Mouse (Mus musculus) neutrophil, adult 5-6 weeks (primary cell): ENCODE data around the gene R3hdm2. TPM values are rescaled to one million over a fixed set of nuclear protein-coding genes. Genes with fewer than 3 reads are reported as not detected.

ENCODE experiments used
- ATAC-seq: fragments of 151-379, 151-347 bp; 2 replicates; pipeline ENCODE4 v1.8.0; 2017; ENCODE audit warnings: mild to moderate bottlenecking, moderate TSS enrichment; ENCODE audit not compliant: insufficient number of reproducible peaks, poor library complexity, low FRiP score, severe bottlenecking; ENCODE audit errors: extremely low read depth
- total RNA-seq: library from RNA; stranded (forward); fragments of 200-1000 nt; gene quantifications from 2 replicates; pipeline ENCODE4 v1.2.3, GENCODE M21; 2017

R3hdm2 gene
- total RNA-seq, 1 experiment from 2014 or later, result 67.4 TPM

DNA sequence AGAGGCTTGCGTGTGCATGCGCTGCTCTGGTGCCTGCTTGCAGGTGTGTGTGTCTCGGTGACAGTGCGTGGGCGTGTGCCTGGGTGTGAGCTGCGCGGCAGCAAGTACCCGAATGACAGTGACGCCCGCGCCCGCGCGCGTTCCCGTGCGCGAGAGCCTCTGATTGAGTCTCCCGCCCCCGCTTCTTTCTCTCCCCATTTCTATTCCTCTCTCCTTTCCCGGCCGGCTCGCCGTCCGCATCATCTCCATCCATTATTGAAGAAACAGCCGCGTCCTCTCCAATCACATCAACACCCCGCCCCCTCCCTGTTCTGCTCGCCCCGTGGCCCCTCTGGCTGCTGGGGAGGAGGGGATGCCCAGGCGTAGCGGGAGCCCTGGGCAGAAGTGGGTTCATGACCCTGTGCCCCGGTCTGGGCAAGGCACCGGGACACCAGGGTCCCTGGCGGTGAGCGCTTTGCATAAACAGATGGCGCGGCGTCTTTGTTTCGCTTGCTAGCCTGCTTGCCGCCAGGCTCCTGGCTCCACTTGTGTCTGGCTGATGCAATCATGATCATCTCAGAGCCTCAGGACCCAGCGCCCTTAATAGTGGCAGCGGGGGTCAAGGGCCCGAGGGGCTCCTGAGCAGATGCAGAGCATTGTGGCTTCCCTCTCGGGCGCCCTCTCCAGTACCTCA is 131.6 kb downstream of the R3hdm2 start:
- ATAC-seq, result no peak

DNA sequence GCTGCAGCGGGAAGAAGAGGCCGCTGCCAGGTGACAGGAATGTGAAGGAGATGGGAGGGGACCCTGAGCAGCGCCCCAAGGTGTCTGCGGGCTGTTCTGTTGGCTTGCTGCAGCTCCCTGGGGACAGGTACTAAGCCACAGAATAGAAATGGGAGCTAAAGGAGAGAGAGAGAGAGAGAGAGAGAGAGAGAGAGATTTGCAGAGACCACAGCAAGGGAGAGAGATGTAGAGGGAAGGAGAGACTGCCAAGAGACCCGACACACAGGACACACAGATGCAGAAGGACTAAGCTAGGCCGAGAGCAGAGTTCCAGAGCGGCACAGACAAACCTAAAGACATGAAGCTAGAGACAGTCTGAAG is 132.2 kb downstream of the R3hdm2 start:
- ATAC-seq, result no peak

DNA sequence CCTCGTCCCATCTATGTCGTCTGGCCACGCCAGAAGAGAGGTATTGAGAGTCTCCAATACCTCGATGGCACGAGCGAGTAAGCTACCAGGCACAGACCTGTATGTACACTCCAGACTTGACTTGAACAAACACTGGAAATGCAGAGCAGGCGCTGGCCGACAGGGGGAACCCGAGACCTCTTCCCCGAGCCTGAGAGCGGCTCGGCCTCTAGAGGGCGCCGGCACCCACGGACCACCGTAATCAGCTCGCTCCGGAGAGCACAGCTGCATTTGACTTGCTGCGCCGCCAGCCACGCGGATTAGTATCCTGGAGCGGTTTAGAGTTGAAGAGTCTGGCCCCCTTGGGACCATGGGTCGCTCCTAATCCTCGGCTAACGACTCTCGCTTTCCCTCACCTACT is 132.7 kb downstream of the R3hdm2 start:
- peak; percentile 78 for ATAC-seq

DNA sequence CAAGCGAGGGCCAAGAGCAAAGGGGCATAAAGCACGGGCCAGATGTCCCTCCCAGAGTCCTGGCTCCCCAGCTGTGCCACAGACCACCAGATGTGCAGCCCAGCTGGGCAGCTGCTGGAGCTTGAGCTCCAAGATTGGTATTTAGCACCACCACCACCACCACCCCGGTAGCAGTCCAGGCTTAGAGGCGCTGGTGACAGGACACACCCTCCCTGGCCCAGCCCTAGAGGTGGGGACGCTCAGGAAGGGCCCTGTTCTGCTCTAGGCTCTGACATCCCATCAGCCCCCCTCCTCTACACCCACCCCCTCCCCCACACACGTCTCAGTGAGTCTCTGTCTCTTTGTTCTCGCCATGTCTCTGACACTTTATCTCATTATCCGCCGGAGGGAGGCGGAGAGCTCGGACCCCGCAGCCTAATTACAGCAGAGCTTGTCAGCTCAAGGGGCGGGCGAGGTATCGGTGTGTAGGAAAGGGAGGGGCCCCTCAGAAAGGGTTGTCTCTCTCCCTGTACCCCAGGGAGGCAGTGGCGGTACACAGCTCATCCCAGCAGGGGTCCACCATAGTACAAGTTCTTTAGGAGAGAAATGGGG is 133.5 kb downstream of the R3hdm2 start:
- no peak for ATAC-seq

DNA sequence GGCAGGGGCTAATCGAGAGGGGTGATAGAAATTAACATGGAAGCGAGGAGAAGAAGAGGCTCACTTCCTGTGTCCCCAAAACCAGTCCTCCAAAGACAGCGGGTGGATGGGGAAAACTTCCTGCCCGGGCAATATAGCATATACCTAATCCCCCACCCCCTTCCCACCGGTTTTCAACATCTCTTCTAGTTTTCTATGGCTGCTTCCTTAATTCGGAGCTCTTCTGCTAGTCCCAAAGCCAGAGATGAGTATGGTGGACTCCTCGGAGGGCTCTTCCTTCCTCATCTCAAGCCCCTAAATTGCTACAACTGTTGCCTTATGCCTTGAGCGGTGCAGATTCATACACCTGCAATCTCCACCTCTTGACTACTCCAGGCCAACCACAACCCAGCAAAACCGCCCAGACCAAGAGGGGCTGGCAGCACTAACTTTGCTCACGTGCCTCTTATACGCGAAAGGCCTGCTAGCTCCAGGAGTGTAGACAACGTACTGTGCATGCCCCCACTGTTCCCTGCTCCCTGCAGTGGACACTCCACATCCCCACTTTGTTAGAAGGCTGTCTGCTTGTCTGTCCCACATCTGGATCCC is 134.1 kb downstream of the R3hdm2 start:
- no peak for ATAC-seq

DNA sequence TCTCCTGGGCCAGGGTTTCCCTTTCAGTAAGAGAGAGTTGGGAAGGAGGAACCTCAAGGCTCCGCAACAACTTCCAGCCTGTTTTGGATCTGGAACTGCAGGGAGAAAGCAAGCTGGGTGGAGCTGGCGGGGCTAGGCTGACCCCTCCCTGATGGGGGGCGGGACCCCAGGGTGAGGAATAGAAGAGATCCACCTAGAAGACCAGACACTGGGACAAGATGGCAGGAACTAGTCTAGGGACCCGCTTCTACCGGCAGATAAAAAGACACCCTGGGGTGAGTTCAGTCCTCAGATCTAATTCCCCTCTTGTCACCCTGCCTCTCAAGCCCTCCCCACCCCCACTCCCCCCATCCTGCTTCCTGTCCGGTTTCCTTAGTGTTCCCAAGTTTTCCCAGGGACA is 134.6 kb downstream of the R3hdm2 start, which contains the start of gene Ndufa4l2:
Gene Ndufa4l2 (plus strand): TSS at position 204 of the 400 bp plus-strand sequence.
- no peak for ATAC-seq

DNA sequence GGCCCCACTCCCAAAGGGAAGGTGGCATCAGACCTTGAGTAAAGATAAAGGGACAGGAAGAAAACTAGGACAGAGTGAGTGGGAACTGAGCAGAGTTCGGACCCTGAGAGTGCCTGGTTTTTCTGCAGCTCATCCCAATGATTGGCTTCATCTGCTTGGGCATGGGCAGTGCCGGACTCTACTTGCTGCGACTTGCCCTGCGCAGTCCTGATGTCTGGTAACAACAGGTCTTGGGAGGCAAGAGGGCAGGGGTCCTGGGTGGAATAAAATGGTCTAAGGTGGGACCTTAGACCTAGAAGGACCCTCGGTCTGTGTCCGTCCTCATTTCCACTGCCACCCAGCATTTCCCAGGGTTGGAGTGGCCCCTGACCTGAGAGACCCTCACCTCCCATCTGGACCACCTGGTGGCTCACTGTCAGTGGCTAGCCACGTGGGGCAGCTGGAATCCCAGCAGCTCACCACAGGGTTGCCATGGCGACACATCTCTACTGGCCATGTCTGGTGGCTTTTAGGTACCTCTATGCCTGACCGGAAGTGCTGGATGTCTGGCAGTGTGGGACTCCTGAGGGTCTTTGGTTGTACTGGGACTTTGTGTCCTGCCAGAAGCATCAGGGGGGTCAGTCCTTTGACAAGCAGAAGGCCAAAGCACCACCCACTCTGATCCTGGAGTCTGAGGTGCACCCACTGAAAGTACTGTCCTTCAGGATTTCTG is 135.3 kb downstream of the R3hdm2 start:
- no peak for ATAC-seq

DNA sequence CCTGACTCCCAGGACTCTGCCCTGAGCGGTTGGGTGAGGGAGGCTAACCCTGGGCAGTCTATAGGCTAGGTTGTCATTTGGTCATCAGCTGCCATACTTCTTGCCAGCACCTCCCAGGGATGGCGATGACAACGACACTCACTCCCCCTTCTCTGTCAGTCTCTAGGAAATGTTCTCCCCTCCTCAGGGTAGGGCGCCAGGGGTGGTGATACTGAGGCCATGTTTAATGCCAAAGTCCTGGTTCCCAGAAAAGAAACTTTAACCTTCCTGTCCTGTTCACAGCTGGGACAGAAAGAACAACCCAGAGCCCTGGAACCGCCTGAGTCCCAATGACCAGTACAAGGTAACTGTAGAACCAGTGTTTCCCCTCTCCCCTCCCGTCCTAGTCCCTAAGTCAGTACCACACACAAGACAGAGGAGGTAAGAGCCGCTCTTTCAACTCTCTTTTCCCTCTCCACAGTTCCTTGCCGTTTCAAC is 135.9 kb downstream of the R3hdm2 start:
- no peak for ATAC-seq

DNA sequence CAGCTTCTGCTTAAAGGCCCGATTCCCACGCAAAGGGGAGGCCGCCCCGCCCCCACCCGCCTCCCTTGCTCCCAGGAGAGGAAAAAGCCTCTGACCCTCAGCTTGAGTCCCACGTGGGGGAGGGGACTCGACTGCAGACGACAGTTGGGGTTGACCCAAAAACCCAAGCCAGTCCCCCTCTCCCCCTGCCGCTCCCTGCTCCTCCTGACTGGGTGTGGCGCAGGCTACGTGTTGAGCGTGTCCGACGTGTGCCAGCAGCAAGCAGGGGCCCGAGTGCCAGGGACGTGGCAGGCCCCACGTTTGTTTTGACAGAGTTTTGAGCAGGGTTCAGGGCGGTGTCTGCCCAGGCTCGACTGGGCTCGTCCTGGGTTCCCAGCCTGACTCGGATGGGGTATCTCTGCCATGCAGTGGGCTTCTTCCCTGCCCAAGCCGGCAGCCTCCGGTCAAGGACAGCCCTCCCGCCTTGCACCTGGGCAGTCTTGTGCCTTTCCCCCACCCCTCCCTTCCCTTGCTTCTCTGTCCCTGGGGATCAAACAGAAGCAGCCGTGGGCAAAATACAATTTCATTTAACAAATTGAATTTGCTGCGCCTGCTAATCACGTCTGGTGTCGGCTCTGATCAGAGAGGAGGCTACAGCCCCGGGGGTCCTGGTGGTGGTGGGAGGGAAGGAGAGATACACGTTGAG is 136.6 kb downstream of the R3hdm2 start:
- ATAC-seq, result no peak

DNA sequence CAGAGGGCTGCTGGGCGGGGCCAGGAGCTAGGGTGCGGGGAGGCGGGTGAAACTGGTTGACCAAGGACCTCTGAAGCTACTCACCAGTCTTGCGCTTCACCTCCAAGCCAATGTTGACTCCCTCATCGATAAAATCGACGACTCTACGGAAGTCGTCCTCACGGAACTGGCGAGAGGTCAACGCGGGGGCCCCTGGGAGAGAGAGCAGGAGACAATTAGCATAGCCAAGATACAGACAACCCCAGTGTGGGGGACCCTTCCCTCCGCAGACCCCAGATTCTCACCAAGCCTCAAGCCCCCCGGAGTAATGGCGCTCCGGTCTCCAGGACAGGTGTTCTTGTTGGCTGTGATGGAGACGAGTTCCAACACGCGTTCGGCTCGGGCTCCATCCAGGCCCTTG is 137.8 kb downstream of the R3hdm2 start:
- no peak for ATAC-seq

DNA sequence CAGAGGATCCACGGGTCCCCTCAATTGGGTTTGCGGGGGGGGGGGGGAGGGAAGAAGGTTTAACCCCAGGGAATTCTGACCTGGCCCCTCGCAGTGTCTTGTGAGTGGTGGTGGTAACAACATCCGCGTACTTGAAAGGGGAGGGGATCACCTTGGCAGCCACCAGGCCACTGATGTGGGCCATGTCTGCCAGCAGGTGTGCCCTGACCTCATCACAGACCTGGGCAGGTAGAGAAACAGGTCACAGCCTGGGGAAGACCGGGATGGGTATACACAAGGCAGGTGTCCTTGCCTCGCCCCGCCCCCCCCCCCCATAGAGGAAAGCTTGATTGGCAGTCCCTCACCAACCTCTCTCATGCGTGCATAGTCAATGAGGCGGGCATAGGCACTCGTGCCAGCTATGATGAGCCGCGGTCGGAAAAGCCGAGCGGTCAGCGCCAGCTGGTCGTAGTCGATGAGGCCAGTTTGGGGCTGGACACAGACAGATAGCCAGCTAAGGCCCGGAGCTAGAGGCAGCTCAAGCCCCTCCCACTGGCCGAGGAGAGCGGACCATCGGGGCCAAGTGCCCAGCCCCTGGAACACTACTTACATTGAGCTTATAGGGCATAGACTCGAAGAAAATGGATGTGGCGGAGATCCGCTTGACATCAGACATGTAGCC is 139.0 kb downstream of the R3hdm2 start:
- no peak for ATAC-seq

DNA sequence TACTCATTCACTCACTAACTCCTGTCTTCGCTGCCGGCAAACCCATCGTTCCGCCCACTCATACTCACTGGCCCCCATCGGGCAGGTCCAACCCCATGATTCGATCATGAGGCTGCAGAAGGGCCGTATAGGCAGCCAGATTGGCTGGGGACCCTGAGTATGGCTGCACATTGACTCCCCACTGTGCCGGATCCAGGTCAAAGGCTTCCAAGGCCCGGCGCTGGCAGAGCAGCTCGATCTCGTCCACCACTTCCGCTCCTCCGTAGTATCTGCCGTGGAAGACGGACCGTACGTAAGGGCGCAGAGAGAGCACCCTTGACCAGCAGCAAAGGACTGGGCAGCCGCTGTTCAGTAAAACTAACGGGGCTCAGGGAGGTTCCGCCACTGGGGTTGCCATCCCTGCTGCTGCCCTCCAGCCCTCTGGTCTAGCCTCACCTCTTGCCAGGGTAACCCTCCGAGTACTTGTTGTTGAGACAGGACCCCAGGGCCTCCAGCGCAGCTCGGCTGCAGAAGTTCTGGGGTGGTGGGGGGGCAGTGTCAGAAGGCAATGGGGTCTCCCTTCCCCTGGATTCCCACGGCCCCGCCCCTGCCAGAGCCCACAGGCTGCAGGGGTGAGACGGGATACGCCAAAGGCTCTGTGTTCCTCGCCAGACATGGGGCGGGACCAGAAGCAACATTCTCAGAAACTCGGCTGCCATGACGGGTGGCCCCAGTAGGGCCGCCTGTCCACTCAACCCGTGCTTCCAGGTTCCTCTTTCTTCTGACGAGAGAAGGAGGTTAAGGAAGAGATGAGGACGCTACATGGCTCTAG is 140.0 kb downstream of the R3hdm2 start:
- no peak for ATAC-seq

DNA sequence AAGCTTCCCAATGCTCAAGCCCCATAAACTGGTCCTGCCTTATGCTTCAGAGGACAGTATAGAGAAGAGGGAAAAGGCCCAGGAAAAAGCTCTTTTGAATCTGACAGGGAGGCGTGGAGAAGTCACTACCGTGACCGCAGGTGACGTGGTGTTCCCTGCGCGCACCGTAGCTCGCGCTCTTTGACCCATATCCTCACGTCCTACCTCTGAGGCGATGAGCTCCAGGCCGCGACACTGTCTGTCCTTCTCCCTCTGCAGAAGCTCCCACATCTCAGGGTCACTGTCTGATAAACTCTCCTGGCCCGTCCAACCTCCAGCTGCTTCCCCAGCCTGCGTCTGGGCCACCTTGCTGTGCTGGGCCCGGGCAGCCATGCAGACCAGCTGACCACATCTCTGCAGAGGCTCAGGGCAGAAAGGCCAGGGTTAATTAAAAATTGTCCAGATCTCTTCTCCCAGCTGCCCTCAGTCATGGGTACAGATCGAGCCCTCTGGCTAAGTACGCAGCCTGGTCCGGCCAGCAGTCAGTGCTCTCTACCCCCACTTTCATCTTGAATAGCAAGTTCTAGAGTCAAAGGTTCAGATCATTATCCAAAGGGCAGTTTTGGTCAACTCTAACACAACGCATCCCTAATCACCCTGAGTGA is 140.7 kb downstream of the R3hdm2 start:
- ATAC-seq, result no peak

DNA sequence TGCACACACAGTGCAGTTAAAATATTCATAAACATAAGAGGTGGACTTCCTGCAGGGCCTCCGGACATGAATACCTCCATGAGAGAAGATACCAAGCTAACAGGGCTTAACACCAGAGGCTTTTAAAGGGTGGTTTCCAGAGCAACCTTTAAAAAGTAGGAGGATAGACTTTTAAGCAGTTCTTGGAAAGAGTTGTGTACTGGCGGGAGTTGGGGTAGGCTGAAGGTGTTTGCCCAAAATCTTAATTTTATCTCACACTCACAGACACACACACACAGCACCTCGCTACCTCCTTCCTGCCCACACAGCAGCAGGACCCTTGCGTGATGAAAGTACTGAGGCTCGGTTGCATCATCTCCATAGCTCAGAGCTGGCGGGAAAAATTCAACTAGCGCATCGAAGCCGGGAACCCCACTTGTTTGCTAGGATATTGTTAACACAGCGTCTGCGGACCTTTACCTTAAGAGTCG is 141.5 kb downstream of the R3hdm2 start:
- no peak for ATAC-seq

DNA sequence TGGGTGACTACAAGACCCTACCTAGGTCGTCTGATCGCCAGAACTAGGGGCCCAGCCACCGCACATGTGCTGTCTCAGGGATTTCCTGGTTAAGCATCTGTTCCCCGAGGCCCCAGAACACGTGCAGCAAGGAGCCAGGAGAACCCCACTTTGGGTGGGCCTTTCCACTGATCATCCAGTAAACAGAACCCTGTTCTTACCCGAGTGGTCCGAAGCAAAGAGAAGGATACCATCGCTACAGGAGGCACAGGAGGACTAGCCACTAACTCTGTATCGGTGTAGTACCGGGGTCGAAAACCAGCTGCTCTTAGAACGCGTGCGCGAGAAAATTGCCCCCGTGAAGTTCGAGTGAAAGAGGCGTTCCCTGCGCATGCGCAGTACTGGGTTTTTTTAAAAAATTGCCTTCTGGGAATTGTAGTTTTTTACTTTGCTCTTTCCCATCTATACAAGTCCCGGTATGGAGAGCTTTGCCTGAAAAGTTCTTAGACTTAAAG is 142.0 kb downstream of the R3hdm2 start, which contains the start of gene Shmt2:
Gene Shmt2 (minus strand): TSS at position 357 of the 494 bp plus-strand sequence.
- ATAC-seq, result 0 out of 2 replicates have a peak, but pooled peaks have one; percentile 27

DNA sequence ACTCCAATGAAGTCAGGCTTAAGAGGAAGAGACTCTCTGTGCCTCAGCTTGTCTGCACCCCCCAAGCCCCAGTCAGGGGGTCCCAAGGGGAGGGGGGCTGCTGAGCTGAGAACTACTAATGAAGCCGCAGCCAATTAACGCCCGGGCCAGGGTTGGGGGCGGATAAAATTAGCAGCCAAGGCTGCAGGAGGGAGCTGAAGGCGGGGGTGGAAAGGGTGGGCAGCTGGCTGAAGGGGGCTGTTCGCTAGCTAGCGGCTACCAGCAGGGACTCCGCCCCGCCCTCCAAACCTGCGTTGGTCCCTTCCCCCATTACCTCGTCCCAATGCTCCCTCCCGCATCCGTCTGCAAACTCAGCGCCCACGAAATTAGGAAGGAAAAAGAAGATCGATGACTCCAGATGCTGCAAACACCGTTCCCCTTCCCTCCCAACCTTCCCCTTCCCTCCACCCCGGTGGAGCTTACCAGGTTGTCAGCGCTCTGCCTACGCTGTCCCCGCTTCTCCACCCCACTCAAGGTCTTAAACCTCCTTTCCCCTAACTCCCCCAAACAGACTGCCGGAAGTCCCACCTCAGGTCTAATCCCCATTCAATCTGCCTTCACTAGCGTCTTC is 144.6 kb downstream of the R3hdm2 start:
- no peak for ATAC-seq

DNA sequence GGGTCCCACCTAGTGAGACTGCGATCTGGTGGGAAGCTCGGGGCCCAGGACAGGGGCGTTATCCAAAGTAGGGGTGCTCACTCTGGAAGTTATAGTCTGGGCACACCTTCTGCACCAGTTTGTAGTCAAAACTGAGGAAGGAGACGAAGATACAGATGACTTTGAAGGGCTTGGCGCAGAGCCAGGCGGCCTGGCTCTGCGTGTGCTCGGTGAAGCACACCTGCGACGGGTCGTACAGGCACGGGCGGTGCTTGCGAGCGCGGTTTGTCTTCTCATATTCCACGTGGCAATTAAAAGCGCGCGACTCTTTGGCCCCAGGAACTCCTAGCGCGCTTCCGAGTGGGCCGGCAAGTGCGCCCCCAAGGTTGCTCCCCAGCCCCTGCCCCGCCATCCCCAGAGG is 145.9 kb downstream of the R3hdm2 start:
- ATAC-seq, result no peak
